Mouse (Mus musculus) testis, adult 2 months (tissue): ENCODE measurements around the gene Stard5.

Experiments used
- CTCF ChIP-seq: fragments of 200-500 bp; IDR thresholded peaks from 2 replicates; pipeline ENCODE4 v1.5.1; 2012; ENCODE audit warnings: low read depth, mild to moderate bottlenecking, inconsistent platforms, low read length, moderate library complexity; ENCODE audit not compliant: control insufficient read depth, insufficient read depth, insufficient replicate concordance
- POLR2A ChIP-seq: fragments of 200-500 bp; IDR thresholded peaks from 2 replicates; pipeline ENCODE4 v1.6.1; 2012; ENCODE audit warnings: low read depth, mild to moderate bottlenecking, inconsistent platforms, low read length, moderate library complexity; ENCODE audit not compliant: control insufficient read depth

- TF ChIP-seq CTCF (no peak), POLR2A (no peak)
Observed at GRCm38 (mm10) chr7:83615272-83615671, 16.5 kb upstream of the Stard5 start.
